Mouse (Mus musculus) induced T-regulatory cell, adult 2 months (primary cell): ENCODE measurements around the gene Csf2.
A peak's percentile ranks its signal among the peaks of the same experiment; 100 is the strongest.
"Not testable (repeated sequence)": the region's sequence is repeated elsewhere in the genome, so short reads cannot be mapped to it uniquely, and the experiment has no call there.

Source experiments
- DNase-seq: peaks from one replicate; pipeline ENCODE4 v3.0.0-alpha.2; 2012; ENCODE audit warnings: low read depth

Gene Csf2

GRCm38 (mm10) chr11:54248940-54249717 lies at the start of gene Csf2:
Csf2 (minus strand) TSS chr11:54249667.
- peak; percentile 38 for DNase-seq

- DNase-seq = peak; percentile 29
These were observed 49.3 kb upstream of the Csf2 start for GRCm38 (mm10) chr11:54298777-54299176.

- DNase-seq = not testable (repeated sequence)
These were observed 48.0 kb upstream of the Csf2 start for GRCm38 (mm10) chr11:54297471-54297870.

DNA sequence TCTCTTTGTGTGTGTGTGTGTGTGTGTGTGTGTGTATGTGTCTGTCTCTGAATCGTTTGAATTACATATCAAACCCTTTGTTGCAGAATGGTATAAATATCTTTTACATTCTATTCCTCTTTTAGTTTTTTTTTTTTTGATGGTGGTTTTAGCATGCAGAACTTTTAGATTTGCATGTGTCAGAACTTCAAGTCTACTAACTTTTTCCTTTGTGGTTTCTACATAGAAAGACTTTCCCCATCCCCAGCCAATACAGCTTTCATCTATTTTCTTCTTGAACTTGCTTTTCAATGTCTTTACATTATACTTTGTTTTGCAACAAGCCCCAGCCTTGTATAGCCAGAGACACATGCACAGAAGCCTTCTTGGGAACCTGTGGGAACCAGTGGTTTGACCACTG lies 47.3 kb upstream of the Csf2 start:
- no peak for DNase-seq

DNA sequence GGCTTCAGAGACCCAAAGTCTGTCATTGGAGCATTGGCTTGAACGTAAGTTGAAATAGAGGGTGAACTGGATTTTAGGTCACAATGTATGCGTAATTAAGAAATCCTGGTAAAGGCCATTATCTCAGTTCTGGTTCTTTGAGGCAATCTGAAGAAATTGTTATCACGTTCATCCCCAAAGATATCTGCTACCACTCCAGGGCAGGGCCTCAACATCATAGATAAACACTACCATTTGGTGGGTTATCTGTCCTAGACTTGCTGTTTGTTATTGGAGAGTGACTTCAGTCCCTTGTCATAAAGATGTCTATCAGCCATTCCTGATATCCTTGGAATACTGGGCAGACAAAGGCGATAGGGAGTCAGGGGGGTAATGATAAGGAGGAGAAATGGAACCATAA lies 46.5 kb upstream of the Csf2 start:
- DNase-seq = no peak

GRCm38 (mm10) chr11:54293980-54294807 lies 44.7 kb upstream of the Csf2 start:
- DNase-seq = peak; percentile 21

- no peak for DNase-seq
These were observed 42.7 kb upstream of the Csf2 start for GRCm38 (mm10) chr11:54292163-54292562.

- DNase-seq = peak; percentile 35
These were observed 38.5 kb upstream of the Csf2 start for GRCm38 (mm10) chr11:54287821-54288453.

- no peak for DNase-seq
These were observed 22.0 kb upstream of the Csf2 start for GRCm38 (mm10) chr11:54271437-54271949.

DNA sequence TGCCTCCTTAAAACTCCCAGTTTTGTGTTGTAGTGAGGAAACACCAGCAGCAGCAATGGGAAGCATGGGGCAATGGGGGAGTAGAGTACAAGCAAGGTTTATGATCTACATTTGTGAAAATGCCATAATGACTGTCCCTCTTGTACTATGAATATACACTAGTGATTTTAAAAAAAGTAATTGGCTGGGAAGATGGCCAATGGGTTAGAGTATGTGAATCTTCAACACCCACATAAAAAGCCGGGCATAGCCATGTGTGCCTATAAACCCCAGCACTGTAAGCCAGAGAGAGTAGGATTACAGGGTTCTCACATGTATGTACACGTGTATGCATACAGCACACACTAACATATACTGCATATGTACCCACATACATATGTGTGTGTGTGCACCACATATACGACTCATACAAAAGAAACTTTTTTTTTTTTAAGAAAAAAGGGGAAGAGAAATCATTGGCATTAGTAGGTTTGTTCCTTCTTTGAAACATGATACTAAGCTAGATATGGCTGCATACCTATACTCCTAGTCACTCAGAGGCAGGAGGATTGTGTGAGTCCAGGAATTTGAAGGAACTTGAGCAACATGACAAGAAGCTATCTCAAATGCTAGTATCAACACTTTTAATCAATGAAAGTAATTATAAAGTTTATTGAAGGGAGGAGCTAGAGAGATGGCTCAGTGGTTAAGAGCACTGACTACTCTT lies 19.9 kb upstream of the Csf2 start:
- DNase-seq = no peak

GRCm38 (mm10) chr11:54267177-54267576 lies 17.7 kb upstream of the Csf2 start, which contains the start of gene Il3:
Il3 (minus strand) TSS chr11:54267277.
- no peak for DNase-seq

- peak; percentile 85 for DNase-seq
These were observed 15.1 kb upstream of the Csf2 start for GRCm38 (mm10) chr11:54264542-54264941.

DNA sequence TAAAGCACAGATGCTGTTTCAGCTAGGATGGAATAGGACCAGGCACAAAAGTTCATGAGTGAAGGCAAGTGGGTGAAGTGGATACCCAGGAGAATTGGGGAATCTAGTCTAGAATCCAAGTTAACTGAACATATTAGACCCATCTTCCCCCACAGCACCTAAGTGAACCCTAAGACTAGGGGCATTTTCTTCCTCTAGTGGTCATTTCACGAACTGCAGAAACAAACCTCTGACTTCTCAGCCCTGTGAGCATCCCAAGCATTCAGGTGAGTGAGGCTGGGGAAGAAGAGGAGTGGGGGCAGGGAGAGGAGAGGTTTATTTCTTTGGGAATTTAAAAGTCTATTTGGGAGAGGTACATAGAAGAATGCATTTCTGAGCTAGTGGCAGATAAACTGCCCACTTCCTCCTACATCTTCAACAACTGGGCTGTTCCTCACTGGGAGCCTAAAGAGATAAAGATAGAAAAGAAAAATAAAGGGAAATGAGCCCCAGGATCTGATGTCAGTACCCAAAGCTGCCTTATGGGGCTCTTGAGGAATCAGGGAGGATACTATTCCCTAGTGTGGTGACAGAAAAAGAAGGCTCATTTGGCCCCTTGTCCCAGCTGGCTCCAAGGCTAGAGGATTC lies 14.1 kb upstream of the Csf2 start:
- DNase-seq = peak; percentile 67

- peak; percentile 88 for DNase-seq
These were observed 7.3 kb upstream of the Csf2 start for GRCm38 (mm10) chr11:54256624-54257376.

DNA sequence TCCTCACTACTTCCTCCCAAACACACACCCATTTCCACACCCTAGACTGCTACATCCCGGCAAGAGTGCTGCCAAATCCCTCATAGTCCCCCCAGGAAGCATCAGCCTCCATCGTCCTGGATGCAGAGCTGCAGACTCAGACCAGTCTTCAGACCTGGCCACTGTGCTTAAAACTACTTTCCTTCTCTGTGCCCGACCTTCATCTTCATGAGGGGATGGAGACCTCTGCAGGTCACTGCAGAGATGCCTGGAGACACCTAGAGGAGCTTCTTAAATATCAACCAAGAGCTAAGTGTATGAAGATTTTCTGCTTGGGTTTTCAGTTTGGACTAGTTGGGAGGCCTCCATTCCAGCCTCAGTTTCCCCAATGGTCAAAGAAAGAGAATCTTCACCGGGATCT lies 4.6 kb upstream of the Csf2 start:
- DNase-seq = peak; percentile 52

DNA sequence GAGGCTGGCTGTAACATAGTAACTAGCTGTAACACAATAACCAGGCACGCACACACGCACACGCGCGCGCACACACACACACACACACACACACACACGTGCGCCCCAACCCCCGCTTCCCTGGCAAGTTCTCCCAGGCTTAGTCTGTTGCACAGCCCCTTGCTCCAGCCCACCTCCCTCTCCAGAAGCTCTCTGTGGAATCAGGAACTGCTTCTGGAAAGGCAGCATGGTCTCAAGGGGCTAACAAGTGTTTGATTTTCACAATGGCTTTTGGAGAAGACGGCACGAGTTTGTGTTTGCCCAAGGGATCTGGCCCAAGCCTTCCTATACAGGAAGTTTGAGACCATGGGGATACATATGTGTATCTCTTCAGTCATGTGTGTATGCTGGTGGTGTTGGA lies 1.1 kb upstream of the Csf2 start:
- no peak for DNase-seq

DNA sequence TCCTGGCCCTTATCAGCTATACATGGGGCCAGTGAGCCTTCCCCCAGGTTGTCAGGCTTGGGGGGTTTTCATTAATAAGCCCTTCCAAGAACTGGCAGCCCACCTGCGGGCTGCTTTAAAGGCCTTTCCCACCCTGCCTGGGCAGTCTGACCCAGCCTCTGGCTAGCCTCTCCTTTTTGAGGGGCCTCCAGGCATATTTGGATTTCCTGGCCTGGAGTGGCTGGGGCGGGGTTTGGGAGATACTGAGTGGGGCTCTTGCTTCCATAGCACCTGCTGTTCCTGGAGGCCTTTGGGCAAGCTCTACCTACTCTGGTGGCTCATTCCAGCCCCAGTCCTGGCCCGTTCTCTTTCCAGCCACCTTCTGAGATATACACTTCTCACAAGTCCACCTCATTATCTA lies 281 bp upstream of the Csf2 start:
- no peak for DNase-seq

- DNase-seq = no peak
These were observed 2.1 kb downstream of the Csf2 start for GRCm38 (mm10) chr11:54247251-54247950.

- DNase-seq = no peak
These were observed 5.0 kb downstream of the Csf2 start for GRCm38 (mm10) chr11:54244465-54244864.

DNA sequence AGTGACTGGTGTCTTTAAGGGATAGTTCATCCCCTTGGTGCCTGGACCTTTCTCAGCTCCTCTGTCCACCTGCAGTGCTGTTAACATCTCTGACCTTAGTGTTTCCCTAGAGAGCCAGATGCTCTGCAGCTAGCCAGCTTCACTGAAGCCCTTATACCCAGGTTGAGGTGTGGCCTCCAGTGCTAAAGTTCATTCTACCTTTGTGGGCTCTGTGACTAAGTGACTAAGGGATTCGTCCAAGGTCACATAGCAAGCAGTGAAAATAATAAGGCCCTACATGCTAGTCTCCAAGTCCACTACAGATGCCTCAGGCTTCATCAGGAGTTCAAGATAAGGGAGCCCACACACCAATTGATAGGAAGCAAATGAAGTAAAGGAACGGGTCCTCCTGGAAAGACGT lies 7.0 kb downstream of the Csf2 start:
- no peak for DNase-seq
